Mouse (Mus musculus) frontal cortex, adult 2 months (tissue): ENCODE results near the gene Irgq. TPM values are rescaled to one million over a fixed set of nuclear protein-coding genes. Genes with fewer than 3 reads are reported as not detected.
A peak's percentile ranks its signal among the peaks of the same experiment; 100 is the strongest.
"Not testable (repeated sequence)": the region's sequence is repeated elsewhere in the genome, so short reads cannot be mapped to it uniquely, and the experiment has no call there.

Experiments
- DNase-seq, 2 experiments: peaks; one replicate each; pipeline ENCODE4 v3.0.0; 2022; ENCODE audit warnings: low spot score in 1 of 2; ENCODE audit errors: extremely low spot score in 1 of 2
- polyA plus RNA-seq: library from polyadenylated mRNA; depleted of rRNA; stranded (reverse); fragments of >200 nt; gene quantifications from 2 replicates; pipeline ENCODE4 v1.2.3, GENCODE M21; 2012; rRNA removed

Irgq gene
- 46.3 and 46.7 TPM in 2 replicates for polyA plus RNA-seq

DNA sequence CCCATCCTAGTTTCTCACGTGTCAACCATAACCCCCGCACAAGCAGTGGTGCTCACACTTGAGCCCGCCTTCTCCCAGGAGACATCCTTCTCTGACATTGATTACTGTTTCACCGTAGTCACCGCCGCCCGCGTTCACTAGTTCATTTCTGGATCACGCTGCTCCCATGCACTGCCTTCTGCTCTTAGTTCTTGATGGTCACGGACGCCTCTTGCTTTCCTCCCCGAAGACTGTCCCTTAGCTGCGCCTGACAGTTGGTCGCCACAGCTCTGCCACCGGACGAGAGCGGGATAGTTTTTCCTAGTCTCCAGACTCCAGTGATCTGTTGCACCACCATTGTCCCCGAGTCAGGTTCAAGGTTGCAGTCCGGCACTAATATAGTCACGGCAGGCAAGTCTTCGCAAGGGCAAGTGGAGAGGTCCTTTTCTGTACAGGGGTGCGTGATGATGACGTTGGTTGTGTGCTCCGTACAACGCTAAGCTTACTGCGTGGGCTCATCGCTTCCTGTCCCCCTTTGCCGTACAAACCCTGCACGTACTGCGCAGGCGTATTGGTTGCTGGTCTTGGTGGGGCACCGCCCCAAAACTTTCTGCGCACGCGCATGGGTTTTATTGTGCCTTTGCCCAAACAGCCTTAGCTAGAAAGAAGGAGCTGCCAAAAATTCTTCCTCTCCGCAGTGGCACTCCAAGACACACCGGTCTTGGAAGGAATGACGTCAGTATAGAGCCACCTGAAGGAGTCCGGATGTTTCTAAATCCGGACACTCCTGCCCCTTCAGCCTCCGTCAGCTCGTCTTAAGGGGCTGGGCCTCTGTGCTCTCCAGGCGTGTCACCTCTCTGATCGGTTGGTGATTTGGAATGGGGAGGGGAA lies at the start of gene Irgq:
Gene Irgq (plus strand): TSS at position 628 of the 870 bp plus-strand sequence.
- peak; percentile 98 to 100 for DNase-seq

GRCm38 (mm10) chr7:24480986-24481473 lies 49.5 kb upstream of the Irgq start:
- no peak for DNase-seq

GRCm38 (mm10) chr7:24481474-24482207 lies 48.8 kb upstream of the Irgq start, which contains the start of gene Cadm4:
Gene Cadm4 (plus strand): TSS chr7:24482023.
- DNase-seq: peak; percentile 59 to 90

DNA sequence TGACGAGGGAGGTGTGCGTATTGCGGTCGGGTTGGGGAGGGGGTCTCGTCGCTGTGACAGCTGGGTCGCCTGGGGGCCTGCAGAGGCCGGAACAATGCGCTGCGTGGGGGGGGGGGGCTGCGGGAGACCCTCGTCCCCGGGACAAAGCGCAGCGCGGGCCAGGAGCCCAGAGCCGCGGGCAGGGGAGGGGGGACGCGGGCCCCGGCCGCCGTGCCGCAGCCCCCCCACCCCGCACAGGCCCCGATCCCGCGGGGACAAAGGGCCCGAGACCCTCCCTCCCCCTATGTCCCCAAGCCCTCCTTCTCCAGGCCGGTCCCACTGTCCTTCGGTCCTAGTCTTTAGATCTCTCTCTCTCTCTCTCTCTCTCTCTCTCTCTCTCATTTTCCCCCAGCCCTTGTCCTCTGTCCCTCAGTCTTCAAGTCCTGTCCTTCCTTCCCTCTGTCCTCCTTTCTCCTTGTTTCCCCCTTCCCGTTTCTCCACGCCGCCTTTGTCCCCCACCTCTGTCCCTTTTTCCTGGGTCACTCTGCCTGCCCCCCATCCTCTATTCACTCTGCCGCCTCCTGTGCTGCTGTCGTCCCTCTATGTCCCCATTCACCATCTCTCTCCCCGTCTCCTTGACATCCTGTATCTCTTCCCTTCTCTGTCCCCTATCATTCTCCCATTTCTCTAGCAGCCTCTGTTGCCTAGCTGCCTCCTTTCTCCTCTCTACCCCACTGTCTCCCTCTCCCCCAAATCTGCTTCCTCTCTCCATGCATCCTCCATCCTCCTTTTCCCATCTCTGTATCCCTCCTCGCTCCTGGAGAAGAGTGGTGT lies 48.1 kb upstream of the Irgq start:
- DNase-seq: peak in 1 of 2 experiments; percentile 26

DNA sequence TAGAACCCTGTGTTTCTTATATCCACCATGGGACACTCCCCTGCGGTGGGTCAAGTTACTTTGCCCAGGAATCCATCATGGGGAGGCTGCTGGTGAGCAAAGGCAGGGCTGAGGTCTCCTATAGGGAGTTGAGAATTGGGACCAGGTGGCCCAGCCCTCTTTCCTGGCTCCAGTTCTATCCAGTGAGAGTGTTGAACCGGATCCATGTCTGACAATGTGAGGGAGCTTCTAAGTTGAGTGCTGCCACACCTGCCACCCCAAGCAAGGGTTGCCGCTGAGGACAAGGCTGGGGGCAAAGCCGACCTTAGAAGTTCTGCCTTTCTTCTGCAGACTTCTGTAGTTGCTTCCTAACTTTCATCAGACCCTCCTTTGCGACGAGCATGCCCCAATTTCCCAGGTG lies 47.2 kb upstream of the Irgq start:
- not testable (repeated sequence) for DNase-seq

DNA sequence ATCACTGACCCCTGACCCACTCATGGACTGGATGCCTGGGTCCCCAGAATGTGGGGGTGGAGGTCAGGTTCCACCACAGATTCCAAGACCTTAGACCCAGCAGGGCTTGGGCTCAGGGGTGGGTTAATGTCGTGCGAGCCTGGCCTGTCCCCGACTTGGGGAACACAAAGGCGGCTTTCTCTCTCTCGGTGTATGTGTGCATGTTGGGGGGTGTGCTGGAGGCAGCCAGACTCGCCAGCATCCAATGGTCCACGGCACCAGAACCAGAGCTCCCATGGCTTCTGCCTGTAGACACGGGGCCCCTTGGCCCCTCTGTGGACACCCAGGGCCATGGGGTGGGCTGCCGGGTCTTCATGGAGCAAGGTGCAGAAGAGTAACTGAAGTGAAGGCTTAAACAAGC lies 45.0 kb upstream of the Irgq start:
- peak in 1 of 2 experiments; percentile 29 for DNase-seq

DNA sequence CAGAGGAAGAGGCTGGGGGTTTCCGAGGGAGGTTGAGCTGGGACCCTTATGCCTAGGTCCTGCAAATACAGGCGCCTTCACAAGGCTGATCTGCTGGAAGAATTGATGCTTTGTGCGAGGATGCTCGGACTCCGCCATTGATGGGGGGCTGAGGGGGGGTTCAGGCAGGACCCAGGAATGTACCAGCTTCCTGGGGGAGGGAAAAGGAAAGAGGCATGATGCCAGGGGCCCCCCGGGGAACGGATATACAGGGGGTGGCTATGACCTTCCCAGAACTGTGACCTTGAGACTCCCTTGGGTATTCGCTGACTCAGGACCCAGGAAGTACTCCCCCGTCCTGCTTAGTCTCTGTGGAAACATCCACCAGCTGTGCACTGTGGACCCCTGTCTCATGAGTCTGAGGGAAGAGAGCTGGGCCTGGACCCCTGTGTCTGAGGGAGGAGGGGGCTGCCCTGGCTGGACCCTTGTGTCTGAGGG lies 43.8 kb upstream of the Irgq start:
- DNase-seq: peak in 1 of 2 experiments; percentile 43

DNA sequence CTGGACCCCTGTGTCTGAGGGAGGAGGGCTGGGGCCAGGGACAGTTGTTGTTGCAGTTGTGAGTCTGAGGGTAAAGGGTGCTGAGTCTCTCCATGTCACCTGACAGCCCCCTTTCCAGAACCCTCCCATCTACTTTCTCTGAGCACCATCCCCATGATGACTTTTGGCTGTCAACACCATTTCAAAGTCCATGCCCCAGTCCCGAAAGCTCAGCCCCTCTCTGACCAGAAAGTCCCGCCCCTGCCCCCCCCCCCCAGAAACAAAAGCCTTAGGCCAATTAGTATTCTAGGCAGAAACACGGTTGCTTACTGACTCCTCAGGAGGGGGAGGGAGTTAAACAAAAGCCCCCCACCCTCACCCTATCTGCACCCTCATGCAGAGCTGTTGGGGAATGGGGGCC lies 43.1 kb upstream of the Irgq start:
- no peak for DNase-seq

- no peak for DNase-seq
Measured at GRCm38 (mm10) chr7:24488303-24488702, 42.2 kb upstream of the Irgq start.

DNA sequence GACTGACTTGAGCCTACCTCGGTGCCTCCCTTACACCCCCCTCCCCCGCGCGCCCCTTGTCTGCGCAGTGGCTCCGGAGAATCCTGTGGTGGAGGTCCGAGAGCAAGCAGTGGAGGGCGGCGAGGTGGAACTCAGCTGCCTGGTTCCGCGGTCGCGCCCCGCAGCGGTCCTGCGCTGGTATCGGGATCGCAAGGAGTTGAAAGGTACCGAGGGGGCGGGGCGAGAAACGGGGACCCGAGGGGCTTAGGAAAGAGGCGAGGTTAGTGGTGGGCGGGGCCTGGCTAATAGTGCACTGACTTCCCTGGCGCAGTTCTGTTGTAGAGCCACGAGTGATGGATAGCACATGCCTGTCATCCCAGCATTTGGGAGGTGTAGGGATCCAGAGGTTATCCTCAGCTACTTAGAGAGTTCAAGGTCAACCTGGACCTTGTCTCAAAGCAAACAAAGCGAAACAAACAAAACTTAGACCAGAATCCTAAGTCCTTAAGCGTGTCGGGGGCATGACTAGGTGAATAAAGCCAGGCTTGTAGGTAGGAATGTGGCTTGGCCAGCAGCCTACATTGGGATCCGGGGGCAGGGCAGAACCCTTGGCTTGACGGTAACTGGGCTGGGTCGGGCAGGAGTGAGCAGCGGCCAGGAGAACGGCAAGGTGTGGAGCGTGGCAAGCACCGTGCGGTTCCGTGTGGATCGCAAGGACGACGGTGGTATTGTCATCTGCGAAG lies 30.5 kb upstream of the Irgq start:
- DNase-seq: no peak

- DNase-seq: peak in 1 of 2 experiments; percentile 62
Measured at GRCm38 (mm10) chr7:24500929-24501328, 29.6 kb upstream of the Irgq start.

DNA sequence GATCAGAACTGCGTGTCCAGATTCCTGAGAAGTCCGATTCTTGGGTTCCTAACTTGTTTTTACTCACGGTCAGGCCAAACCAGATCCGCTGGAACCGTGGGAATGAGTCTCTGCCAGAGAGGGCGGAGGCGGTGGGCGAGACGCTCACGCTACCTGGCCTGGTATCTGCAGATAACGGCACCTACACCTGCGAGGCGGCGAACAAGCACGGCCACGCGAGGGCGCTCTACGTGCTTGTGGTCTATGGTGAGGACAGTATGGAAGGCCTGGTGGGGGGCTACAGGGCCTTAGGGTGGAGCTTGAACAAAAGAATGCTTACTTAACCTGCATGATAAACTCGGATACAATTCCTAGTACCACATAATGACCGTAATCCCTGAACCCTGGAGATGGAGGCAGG lies 29.0 kb upstream of the Irgq start:
- DNase-seq: no peak

DNA sequence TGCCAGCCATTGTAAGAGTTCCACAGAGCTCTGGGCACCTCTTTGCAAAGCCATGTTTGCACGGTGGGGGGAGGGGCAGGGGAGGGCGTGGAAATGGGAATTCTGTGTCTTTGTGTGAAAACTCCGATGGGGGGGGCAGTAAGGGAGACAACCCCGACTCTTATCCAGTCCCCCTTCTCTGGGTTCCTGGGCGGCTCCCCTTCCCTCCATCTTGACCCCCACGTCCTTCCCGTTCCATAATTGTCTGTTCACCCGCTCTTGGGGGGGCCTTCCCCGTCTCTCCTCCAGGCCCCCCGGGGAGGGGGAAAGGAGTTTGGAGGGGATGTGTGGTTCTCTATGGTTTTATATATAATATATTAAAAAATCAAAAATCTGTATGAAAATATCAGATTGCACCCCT lies 26.5 kb upstream of the Irgq start:
- DNase-seq: no peak

GRCm38 (mm10) chr7:24504868-24505267 lies 25.6 kb upstream of the Irgq start:
- no peak for DNase-seq

DNA sequence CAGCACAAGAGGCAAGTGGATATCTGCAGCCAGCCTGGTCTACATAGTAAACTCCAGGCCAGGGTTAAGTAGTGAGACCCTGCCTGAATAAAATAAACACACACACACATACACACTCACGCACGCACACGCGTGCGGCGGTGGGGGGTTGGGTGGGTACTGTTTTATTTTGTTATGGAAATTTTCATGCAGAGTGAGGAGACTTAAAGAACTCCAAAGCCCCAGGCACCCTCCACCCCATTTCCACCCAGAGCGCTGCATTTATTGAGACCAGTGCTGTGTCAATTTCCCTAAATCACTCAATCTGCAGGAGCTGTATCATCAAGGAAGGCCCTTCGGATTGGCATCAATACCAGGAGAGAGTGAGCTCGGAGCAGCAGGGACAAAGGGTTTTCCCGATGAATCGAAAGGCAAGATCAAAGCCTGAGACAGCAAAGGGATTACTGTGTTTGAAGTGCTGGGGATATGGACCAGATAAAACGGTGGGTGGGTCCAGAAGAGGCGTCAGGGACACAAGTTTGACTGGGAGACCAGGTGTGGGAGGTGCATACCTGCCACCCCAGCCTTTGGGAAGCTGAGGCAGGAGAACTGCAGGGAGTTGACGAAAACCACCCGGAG lies 24.9 kb upstream of the Irgq start:
- no peak for DNase-seq

DNA sequence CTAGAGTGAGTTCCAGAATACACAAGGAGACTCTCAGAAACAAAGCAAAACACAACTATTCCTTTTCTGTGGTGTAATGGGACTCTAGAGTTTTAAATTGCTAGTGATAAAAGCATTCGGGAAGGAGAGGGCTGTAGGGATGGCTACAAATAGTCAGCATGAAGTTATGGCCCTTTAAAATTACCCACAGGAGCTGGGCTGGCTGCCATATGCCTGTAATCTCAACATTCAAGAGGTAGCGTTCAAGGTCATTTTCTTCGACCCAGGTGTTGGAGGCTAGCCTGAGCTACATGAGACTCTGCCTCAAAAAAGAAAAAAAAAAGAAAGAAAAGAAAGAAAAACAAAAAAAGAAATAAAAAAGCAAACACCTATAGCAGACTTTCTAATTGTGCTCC lies 24.4 kb upstream of the Irgq start:
- no peak for DNase-seq

GRCm38 (mm10) chr7:24506476-24506837 lies 24.0 kb upstream of the Irgq start:
- peak; percentile 50 to 76 for DNase-seq

DNA sequence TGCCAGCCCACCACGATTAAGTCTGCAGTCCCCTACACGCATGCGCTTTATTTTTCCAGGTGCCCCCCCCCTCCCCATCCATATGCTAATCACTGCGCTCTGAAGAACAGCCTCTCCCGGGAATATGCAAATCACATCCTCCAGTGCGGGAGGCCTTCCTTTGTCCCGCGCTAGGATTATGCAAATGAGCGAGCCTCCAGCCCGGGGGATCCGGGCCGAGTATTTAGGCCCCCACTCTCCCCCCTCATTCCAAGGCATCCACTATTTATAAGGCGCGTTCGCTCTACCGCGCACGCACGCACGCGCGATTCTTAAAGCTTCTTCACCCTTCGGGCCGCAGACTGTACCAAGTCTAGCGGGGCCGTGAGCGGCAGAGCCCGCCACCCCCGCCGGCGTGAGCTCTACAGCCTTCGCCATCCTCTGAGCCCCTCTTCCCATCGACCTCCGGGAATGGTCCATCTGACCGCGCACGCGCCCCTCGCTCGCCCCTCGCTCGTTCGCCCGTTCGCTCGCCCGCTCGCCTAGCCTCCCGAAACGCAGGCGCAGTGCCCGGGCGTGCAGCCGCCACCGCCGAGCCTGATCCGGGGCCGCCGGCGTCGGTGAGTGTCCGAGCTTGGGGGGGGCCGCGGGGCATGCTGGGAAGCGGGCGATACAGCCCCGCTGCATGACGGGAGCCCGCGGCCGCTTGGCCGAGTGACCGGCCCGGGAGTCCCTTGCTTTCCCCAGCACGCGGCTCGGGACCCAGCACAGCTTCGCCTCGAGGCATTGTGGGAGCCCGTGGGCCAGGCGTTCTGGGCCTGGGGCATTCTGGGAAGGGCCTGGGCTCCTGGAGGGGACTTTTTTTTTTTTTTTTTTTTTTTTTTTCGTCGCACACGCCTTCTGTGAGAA lies 23.4 kb upstream of the Irgq start, which contains the start of gene Zfp428:
Gene Zfp428 (plus strand): TSS at position 169 of the 888 bp plus-strand sequence.
- DNase-seq: peak; percentile 72 to 84
